Mouse (Mus musculus) C2C12 (cell line): ENCODE results near the gene Nckipsd. TPM values are rescaled to one million over a fixed set of nuclear protein-coding genes. Genes with fewer than 3 reads are reported as not detected.

Experiments
- H3K27me3 ChIP-seq: one replicate; pipeline ENCODE4 v1.6.1; 2011; ENCODE audit not compliant: control insufficient read depth, insufficient read depth, insufficient read length
- H3K36me3 ChIP-seq: one replicate; pipeline ENCODE4 v1.6.1; 2011; ENCODE audit not compliant: control insufficient read depth, insufficient read depth
- H3K4me3 ChIP-seq: one replicate; pipeline ENCODE4 v1.5.1; 2011; ENCODE audit warnings: mild to moderate bottlenecking, control low read depth; ENCODE audit not compliant: poor library complexity, insufficient read depth, severe bottlenecking
- H3K79me2 ChIP-seq: one replicate; pipeline ENCODE4 v1.6.1; 2011; ENCODE audit not compliant: control insufficient read depth, insufficient read depth
- H3K79me3 ChIP-seq: one replicate; pipeline ENCODE4 v1.6.1; 2011; ENCODE audit warnings: low read depth, control low read depth
- H3ac ChIP-seq: one replicate; pipeline ENCODE3; 2011; ENCODE audit warnings: low read depth; ENCODE audit not compliant: control insufficient read depth, insufficient read length
- CEBPB ChIP-seq: IDR thresholded peaks from one replicate; pipeline ENCODE4 v1.6.1; 2011; ENCODE audit warnings: low read depth, mild to moderate bottlenecking, control low read depth, moderate library complexity
- CTCF ChIP-seq: IDR thresholded peaks from one replicate; pipeline ENCODE4 v1.5.1; 2011; ENCODE audit not compliant: control insufficient read depth, insufficient read depth, insufficient read length
- FOSL1 ChIP-seq: IDR thresholded peaks from one replicate; pipeline ENCODE4 v1.8.0; 2011; ENCODE audit warnings: mild to moderate bottlenecking, low read length; ENCODE audit not compliant: poor library complexity, insufficient read depth, severe bottlenecking
- MAX ChIP-seq: IDR thresholded peaks from one replicate; pipeline ENCODE4 v1.6.1; 2011; ENCODE audit warnings: mild to moderate bottlenecking, control low read depth
- MYOD1 ChIP-seq: IDR thresholded peaks from one replicate; pipeline ENCODE4 v1.6.1; 2011; ENCODE audit warnings: low read depth; ENCODE audit not compliant: control insufficient read depth, insufficient read length
- MYOG ChIP-seq: IDR thresholded peaks from one replicate; pipeline ENCODE4 v1.6.1; 2011; ENCODE audit not compliant: control insufficient read depth, insufficient read length; ENCODE audit errors: extremely low read depth
- USF1 ChIP-seq: IDR thresholded peaks from one replicate; pipeline ENCODE4 v1.6.1; 2011; ENCODE audit warnings: low read depth, mild to moderate bottlenecking, control low read depth, moderate library complexity
- long read RNA-seq, 2 experiments: library from polyadenylated mRNA; unstranded; transcript quantifications; one replicate each; pipeline ENCODE4 v2.0.0; 2019 to 2020
- polyA plus RNA-seq: library from polyadenylated mRNA; unstranded; fragments of >200 nt; fragmentation: generic; extraction: Trizol; gene quantifications from one replicate; pipeline ENCODE4 v1.2.1, GENCODE M21; 2012; ENCODE audit warnings: missing spikeins

The Nckipsd gene
- 7.5 TPM for polyA plus RNA-seq
- long read RNA-seq, experiment 1, partial matches to known transcripts: 0 of 3 reads
- long read RNA-seq, experiment 1, other reads (novel, unspliced or antisense): 1 of 3 reads
- long read RNA-seq, experiment 2, transcript Nckipsd-201 (13 exons, 3,360 nt): major isoform, 85 of 101 reads
- long read RNA-seq, experiment 2, partial matches to known transcripts: 5 of 101 reads
- long read RNA-seq, experiment 2, other reads (novel, unspliced or antisense): 11 of 101 reads

DNA sequence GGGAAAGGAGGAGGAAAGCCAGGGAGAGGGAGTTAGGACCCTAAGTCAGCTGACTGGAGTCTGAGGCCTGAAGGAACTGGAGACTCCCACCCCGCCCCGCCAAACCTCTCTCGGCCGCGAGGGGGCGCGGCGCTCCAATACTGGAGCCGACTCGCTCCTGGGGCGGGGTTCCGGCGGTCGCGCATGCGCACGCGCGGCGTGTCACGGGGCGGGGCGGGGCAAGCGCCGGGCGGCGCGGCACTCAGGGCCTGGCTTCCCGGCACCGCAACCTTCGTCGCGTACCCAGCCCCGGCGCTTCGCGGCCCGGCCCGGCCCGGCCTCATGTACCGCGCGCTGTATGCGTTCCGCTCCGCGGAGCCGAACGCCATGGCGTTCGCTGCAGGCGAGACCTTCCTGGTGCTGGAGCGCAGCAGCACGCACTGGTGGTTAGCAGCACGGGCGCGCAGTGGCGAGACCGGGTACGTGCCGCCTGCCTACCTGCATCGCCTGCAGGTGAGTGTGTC is at the start of gene Nckipsd:
Nckipsd (plus strand) TSS at position 206 of the 503 bp plus-strand sequence.
- TF ChIP-seq FOSL1 (no peak), USF1 (peak; percentile 20), CTCF (peak; percentile 88)
- no peaks in the 10 kb centered on the region for H3K79me2 ChIP-seq
- peak within 1 kb of the TSS; percentile 90 for H3ac ChIP-seq
- H3K36me3 ChIP-seq: peaks cover 40% of the 10 kb centered on the region
- no peaks in the 10 kb centered on the region for H3K27me3 ChIP-seq
- peak within 1 kb of the TSS; percentile 50 for H3K4me3 ChIP-seq
- no peaks in the 10 kb centered on the region for H3K79me3 ChIP-seq

DNA sequence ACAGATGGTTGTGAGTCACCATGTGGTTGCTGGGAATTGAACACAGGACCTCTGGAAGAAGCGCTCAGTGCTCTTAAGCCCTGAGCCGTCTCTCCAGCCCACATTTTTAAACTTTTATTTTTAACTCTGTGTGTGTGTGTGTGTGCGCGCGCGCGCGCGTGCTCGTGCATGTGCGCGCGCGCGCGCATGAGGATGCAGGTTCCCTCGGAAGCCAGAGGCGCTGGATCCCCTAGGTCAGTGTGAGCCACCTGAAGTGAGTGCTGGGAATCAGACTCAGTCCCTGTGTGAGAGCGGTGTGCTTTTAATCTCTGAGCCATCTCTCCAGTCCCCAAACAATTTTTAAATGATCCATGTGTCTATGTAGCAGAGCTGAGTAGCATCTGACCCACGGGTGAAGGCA is 49.0 kb upstream of the Nckipsd start:
- Histone ChIP-seq H3K4me3 (no peak overlapping the region), H3K36me3 (no peaks in the 10 kb centered on the region), H3K79me2 (no peaks in the 10 kb centered on the region), H3K79me3 (no peaks in the 10 kb centered on the region), H3ac (no peak overlapping the region), H3K27me3 (no peaks in the 10 kb centered on the region)
- TF ChIP-seq FOSL1 (no peak), MYOD1 (no peak), USF1 (no peak), MAX (no peak), CEBPB (no peak), CTCF (no peak), MYOG (no peak)

DNA sequence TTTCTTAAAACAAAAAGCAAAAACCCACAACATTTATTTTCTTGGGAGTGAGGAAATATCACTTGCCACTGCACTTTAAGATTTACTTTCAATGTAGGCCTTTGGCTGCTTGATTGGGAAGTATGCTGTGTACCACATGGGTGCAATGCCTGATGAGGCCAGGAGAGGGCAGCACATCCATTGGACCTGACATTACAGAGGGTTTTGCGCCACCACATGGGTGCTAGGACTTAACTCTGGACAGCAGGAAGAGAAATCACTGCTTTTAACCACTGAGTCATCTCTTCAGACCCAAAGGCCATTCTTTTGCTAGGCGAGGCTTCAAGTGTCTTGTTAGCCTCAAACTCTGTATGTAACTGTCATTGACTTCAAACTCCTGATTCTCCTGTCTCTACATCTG is 48.4 kb upstream of the Nckipsd start:
- Histone ChIP-seq H3K79me3 (no peaks in the 10 kb centered on the region), H3K79me2 (no peaks in the 10 kb centered on the region), H3ac (no peak overlapping the region), H3K36me3 (no peaks in the 10 kb centered on the region), H3K27me3 (no peaks in the 10 kb centered on the region), H3K4me3 (no peak overlapping the region)
- no peak for TF ChIP-seq MAX
- no peak for TF ChIP-seq MYOD1
- no peak for TF ChIP-seq MYOG
- peak; percentile 65 for TF ChIP-seq CTCF
- no peak for TF ChIP-seq CEBPB

DNA sequence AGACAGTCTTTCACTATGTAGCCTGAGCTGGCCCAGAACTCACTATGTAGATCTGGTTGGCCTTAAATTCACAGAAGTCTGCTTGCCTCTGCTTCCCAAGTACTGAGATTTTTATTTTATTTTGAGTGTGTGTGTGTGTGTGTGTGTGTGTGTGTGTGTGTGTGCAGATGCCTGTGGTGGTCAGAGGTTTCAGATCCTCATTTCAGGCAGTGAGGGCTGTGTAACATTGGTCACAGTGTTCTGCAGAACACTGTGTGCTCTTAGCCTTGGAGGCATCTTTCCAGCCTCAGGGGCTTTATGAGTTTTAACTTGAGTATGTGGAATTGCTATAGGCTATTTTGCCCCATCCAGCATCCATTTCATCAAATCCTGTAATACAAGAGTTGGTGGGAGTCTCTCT is 46.6 kb upstream of the Nckipsd start:
- no peaks in the 10 kb centered on the region for H3K79me2 ChIP-seq
- no peaks in the 10 kb centered on the region for H3K27me3 ChIP-seq
- no peak overlapping the region for H3ac ChIP-seq
- H3K79me3 ChIP-seq: no peaks in the 10 kb centered on the region
- TF ChIP-seq FOSL1 (no peak), MAX (no peak), USF1 (no peak), MYOD1 (no peak), CTCF (no peak), CEBPB (no peak), MYOG (no peak)
- H3K4me3 ChIP-seq: no peak overlapping the region
- H3K36me3 ChIP-seq: no peaks in the 10 kb centered on the region

DNA sequence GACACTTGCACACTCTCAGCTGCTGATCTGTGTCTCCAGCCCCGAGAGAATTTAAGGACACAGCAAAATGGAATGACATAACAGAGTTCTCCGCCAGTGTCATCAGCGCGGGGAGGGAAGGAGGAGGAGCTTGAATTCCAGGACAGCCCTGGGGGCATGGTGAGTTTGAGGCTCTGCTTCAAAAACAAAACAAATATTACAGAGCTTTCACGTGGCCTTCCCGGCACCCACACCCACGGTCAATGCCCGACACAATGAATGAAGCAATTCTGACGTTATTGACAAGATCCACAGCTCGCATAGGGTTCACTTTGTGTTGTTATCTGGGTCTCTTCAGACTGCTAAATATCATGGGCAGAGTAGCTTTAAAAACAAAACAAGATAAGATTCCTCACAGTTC is 43.2 kb upstream of the Nckipsd start:
- Histone ChIP-seq H3K27me3 (no peaks in the 10 kb centered on the region), H3ac (no peak overlapping the region), H3K36me3 (no peaks in the 10 kb centered on the region), H3K4me3 (no peak overlapping the region), H3K79me3 (no peaks in the 10 kb centered on the region), H3K79me2 (no peaks in the 10 kb centered on the region)
- TF ChIP-seq CTCF (no peak), CEBPB (no peak), USF1 (no peak), MYOD1 (no peak)

DNA sequence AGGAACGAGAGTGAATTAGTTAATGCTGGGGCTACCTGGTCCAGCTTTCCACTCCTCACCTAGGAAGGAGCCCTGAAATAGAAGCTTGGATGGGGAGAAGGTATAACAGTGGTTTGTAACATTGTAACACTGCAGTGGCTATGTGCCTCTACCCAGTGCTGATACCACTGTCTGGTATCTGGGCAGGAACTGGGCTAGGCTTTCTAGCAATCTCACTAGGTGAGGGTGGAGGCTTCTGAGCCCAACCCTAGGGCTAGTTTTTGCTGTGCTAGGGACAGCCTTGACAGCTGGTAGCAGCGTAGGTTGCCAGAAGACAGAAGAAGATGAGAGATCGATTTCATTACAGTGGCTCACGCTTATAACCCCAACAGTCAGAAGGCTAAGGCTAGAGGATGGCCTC is 31.6 kb upstream of the Nckipsd start:
- H3K36me3 ChIP-seq: no peaks in the 10 kb centered on the region
- H3ac ChIP-seq: no peak overlapping the region
- H3K79me3 ChIP-seq: no peaks in the 10 kb centered on the region
- H3K79me2 ChIP-seq: no peaks in the 10 kb centered on the region
- no peak for TF ChIP-seq MYOD1
- no peak for TF ChIP-seq CEBPB
- TF ChIP-seq CTCF: no peak
- no peak for TF ChIP-seq MYOG
- no peak for TF ChIP-seq FOSL1
- TF ChIP-seq MAX: no peak
- no peak for TF ChIP-seq USF1
- H3K27me3 ChIP-seq: peaks cover 3% of the 10 kb centered on the region
- H3K4me3 ChIP-seq: no peak overlapping the region
